Mouse (Mus musculus) layer of hippocampus, adult 9-10 months (tissue): ENCODE results near the gene 1700001P01Rik.
"Not testable (repeated sequence)": the region's sequence is repeated elsewhere in the genome, so short reads cannot be mapped to it uniquely, and the experiment has no call there.

ENCODE experiments used
- DNase-seq: peaks from one replicate; pipeline ENCODE4 v3.0.0; 2022; ENCODE audit warnings: low spot score

1700001P01Rik gene

DNA sequence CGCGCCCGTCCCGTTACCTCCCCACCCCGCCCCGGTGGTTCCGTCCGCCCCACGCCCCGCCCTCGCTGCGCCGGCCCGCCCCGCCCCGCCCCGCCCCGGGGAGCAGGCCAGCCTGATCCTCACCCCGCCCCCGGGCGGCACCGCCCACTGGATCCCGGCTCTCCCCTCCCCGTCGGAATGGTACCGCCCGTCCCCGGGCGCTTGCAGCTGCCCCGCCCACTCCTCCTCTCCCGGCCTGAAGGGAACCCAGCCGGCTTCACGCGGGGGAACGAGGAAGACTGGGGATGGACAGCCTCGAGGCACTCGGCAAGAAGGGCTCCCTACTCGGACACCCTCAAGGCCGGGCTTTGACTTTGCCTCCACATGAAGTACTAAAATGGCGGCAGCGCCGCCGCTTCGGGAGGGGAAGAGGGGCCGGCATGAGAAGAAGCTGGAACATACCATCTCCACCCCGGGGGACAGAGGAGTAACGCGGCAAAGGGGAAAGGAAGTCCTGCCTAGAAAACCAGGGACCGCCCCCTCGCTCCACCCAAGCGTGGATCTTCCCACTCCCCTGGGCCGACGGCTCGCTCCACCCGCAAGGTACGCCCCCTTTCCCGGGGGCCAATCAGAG lies 30.9 kb downstream of the 1700001P01Rik start:
- DNase-seq: peak; percentile 96

GRCm38 (mm10) chr11:97744063-97744717 lies 31.5 kb downstream of the 1700001P01Rik start, which contains the start of gene Pip4k2b:
TSS of gene Pip4k2b (minus strand) at chr11:97744704.
- DNase-seq: no peak

DNA sequence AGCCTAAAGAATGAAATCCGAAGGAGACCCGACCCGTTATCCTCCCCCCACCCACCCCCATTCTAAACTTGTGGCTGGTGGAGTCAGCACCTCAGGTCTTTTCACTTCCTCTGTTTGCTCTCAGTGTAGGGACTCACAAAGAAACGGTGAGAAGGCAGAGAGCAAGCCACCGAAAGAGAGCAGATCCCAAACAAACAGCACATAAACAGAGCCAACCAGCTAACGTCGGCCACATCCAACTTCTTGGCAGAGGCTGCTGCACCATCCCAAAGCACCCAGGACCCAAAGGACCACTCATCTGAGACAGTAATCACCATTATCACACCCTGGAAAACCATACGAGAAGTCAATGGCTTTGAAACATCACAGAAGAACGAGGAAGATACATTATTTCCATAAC lies 32.3 kb downstream of the 1700001P01Rik start:
- no peak for DNase-seq

DNA sequence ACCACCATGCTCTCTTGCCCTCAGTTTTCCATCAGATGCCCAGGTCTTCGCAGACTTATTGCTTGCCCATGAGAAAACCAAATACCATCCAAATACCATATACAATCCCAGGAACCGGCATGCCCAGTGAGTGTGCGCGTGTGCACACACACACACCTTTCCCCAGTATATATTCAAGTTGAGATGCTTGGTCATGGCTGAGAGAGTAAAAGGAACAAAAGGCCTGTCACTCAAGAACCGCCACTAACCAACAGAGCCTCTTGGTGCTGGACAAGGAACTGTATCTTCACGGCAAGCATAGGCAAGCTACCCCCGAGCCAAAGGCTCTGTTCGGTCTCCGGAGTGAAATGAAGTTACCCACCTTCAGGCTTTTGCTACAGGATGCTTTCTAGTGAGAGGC lies 33.1 kb downstream of the 1700001P01Rik start:
- DNase-seq: no peak

GRCm38 (mm10) chr11:97742157-97742556 lies 33.6 kb downstream of the 1700001P01Rik start:
- DNase-seq: no peak

DNA sequence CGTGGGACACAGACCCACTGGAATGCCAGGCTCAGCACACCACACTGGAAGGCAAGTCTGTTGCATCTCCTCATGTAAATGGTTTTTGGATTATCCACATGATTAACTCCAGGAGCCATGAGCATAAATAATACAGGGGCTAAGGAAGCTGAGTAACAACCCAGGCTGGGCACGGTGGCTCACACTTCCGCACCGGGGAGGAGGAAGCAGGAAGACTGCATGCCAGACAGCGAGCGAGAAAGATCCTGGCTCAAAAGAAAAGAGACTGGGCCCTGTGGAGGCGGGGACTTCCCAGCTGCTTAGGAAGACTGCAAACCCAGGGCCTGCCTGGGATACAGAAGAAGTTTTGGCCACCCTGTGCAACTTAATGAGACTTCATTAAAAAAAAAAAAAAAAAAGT lies 35.5 kb downstream of the 1700001P01Rik start:
- DNase-seq: no peak

DNA sequence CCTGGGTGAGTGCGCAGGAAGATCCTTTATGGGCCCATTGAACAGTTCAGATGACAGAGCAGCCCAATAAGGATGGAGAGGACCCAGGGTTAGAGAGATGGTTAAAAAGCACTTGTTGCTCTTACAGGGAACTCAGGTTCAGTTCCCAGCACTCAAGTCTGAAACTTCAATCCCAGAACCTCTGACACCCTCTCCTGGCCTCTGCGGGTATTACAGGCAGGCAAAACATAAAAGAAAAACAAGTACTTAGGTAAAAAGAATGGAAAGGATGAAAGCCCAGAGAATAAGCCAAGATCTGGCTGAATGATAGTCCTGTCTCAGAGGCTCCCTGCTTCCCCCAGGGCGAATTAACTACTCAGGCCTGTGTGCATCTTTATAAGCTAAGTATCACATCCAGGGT lies 36.6 kb downstream of the 1700001P01Rik start:
- DNase-seq: no peak

DNA sequence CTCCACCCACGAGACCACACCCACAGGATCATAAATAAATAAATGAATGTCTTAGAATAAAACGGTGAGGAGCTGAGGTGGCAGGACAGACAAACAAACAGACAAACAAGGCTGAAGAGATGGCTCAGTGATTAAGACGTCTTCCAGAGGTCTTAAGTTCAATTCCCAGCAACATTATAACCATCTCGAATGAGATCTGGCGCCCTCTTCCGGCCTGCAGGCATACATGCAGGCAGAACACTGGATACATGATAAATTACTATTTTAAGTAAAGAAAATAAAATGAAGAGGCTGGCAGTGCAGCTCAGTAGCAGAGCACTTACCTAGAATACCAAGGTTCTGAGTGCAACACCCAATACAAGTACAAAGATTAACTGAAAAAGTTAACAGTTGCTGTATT lies 37.0 kb downstream of the 1700001P01Rik start:
- no peak for DNase-seq

- DNase-seq: no peak
Observed at GRCm38 (mm10) chr11:97737600-97737999, 38.1 kb downstream of the 1700001P01Rik start.

GRCm38 (mm10) chr11:97736645-97737044 lies 39.1 kb downstream of the 1700001P01Rik start:
- no peak for DNase-seq

GRCm38 (mm10) chr11:97734810-97735209 lies 40.9 kb downstream of the 1700001P01Rik start:
- not testable (repeated sequence) for DNase-seq

- no peak for DNase-seq
Observed at GRCm38 (mm10) chr11:97733689-97734088, 42.0 kb downstream of the 1700001P01Rik start.

- DNase-seq: no peak
Observed at GRCm38 (mm10) chr11:97728730-97729129, 47.0 kb downstream of the 1700001P01Rik start.

DNA sequence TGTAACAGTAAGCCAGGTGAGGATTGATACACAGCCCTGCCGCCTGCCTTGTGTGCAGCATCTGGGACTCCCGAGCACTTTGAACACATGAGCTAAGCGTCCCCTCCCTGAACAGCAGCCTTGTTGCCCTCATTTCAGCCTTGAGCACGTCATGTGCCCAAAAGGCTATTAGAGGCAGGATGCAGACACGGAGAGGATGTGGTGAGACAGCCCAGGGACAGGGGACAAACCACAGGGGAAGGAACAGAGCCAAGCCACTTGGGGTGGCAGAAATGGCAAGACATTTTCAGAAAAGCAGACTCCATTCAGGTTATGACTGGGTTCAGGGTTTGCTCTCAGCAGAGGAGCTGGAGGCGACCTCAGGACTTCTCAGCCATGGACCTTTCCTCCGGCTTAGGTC lies 47.4 kb downstream of the 1700001P01Rik start:
- no peak for DNase-seq

DNA sequence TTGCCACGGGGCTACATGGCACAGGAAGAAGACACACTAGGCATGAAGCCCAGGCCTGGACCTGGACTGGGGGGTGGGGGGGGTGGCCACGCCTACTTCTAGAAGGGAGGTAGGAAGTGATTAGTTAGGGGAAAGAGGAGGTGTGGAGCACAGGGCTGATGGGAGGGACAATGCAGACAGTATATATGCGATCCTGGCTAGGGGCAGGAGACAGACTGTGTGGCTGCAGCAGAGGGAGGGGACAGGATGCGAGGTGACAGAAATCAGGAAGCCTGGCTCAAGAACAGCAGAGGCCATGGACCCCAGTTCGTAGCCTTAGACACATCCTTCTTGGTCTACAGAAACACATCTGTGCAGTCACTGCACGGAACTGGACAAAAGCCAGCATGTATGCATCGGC lies 52.0 kb downstream of the 1700001P01Rik start:
- DNase-seq: no peak
